Mouse (Mus musculus) heart, postnatal 0 days (tissue): ENCODE results near the gene Gnai3.

Source experiments
- CTCF ChIP-seq: IDR thresholded peaks from 2 replicates; pipeline ENCODE4 v1.5.1; 2016; ENCODE audit warnings: antibody characterized with exemption, control low read depth, low read depth
- EP300 ChIP-seq: IDR thresholded peaks from 2 replicates; pipeline ENCODE4 v1.6.1; 2016; ENCODE audit warnings: antibody characterized with exemption, low read depth

DNA sequence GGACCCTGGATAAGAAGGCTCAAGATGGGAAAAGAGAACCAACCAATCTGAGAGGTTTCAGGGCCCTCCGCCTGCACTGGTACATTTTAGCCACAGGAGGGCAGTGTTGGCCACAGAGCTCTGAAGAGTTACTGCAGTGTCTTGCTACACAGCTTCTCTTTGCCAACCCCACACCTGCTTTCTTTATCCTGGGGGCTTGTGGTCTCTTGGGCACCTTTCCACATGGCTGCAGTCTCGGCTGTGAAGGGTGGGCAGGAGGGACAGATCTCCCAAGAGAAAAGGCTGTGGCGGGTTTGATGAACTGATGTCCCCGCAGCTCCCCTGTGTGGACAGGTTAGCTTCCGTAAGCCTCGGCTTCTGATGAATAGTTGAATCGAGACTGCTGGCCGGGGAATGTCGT, 18.9 kb upstream of the Gnai3 start:
- peak; percentile 97 for TF ChIP-seq CTCF
- TF ChIP-seq EP300 = no peak
